Mouse (Mus musculus): ENCODE data around the gene Sugp2. TPM values are rescaled to one million over a fixed set of nuclear protein-coding genes. Genes with fewer than 3 reads are reported as not detected.

The Sugp2 gene
- 139 and 150 TPM in 2 replicates for total RNA-seq (2014; rRNA removed)
- polyA plus RNA-seq (2015; fragmentation: Nextera tagmentation; extraction: Ambion mirVana), result 71.7 and 75.7 TPM in 2 replicates

- peak; percentile 39 for TF ChIP-seq CTCF (IDR thresholded peaks at IDR 0.05)
- Histone ChIP-seq H3K9me3 (ENCODE audit: low read length) (no peaks in the 10 kb centered on the region), H3K4me3 (ENCODE audit: low read depth, low read length) (peak within 1 kb of the TSS; percentile 83), H3K27ac (ENCODE audit: low read depth, low read length) (peak within 1 kb of the TSS; percentile 97), H3K4me1 (ENCODE audit: insufficient read depth, low read length) (peaks cover 5% of the 10 kb centered on the region; the same call in 1 of the 2 replicates), H3K4me2 (ENCODE audit: low read depth, low read length, poor library complexity, severe bottlenecking) (peak within 1 kb of the TSS; percentile 60), H3K9ac (replicated peaks; ENCODE audit: low read length, poor library complexity, severe bottlenecking) (peak within 1 kb of the TSS; percentile 90), H3K27me3 (ENCODE audit: insufficient read depth, low read length) (no peaks in the 10 kb centered on the region), H3K36me3 (ENCODE audit: insufficient read depth, low read length) (peaks cover 40% of the 10 kb centered on the region)
- ATAC-seq (ENCODE audit: low FRiP score) (peak; percentile 95), DNase-seq (ENCODE audit: low spot score) (peak; percentile 98)
- under 1% methylated on average over 67 of the region's 67 CpGs for WGBS
Measured at GRCm38 (mm10) chr8:70234080-70234780, at the start of gene Sugp2, which contains the start of gene Armc6. Gene Sugp2, plus strand, starts transcription at chr8:70234226. Gene Armc6, minus strand, starts transcription at chr8:70234466.

GRCm38 (mm10) chr8:70188707-70189106, 45.3 kb upstream of the Sugp2 start:
- H3K9me3 ChIP-seq (ENCODE audit: low read length), result no peaks in the 10 kb centered on the region
- DNase-seq (ENCODE audit: low spot score) (no peak), ATAC-seq (ENCODE audit: low FRiP score) (no peak)
- no peaks in the 10 kb centered on the region for H3K27me3 ChIP-seq (ENCODE audit: insufficient read depth, low read length)
- peaks cover 58% of the 10 kb centered on the region for H3K36me3 ChIP-seq (ENCODE audit: insufficient read depth, low read length)
- no peak overlapping the region for H3K4me2 ChIP-seq (ENCODE audit: low read depth, low read length, poor library complexity, severe bottlenecking)
- H3K27ac ChIP-seq (ENCODE audit: low read depth, low read length), result no peak overlapping the region
- no peak overlapping the region for H3K9ac ChIP-seq (replicated peaks; ENCODE audit: low read length, poor library complexity, severe bottlenecking)
- no peak overlapping the region for H3K4me3 ChIP-seq (ENCODE audit: low read depth, low read length)
- TF ChIP-seq CTCF (IDR thresholded peaks at IDR 0.05), result no peak
- 73% methylated on average over 7 of the region's 7 CpGs for whole genome bisulfite sequencing
- no peaks in the 10 kb centered on the region for H3K4me1 ChIP-seq (ENCODE audit: insufficient read depth, low read length)

GRCm38 (mm10) chr8:70193238-70193637, 40.8 kb upstream of the Sugp2 start:
- no peaks in the 10 kb centered on the region for H3K9me3 ChIP-seq (ENCODE audit: low read length)
- H3K4me3 ChIP-seq (ENCODE audit: low read depth, low read length), result no peak overlapping the region
- no peak for TF ChIP-seq CTCF (IDR thresholded peaks at IDR 0.05)
- DNase-seq (ENCODE audit: low spot score) (no peak), ATAC-seq (ENCODE audit: low FRiP score) (no peak)
- H3K27me3 ChIP-seq (ENCODE audit: insufficient read depth, low read length), result no peaks in the 10 kb centered on the region
- no peak overlapping the region for H3K9ac ChIP-seq (replicated peaks; ENCODE audit: low read length, poor library complexity, severe bottlenecking)
- WGBS, result 75% methylated on average over 5 of the region's 5 CpGs
- no peak overlapping the region for H3K27ac ChIP-seq (ENCODE audit: low read depth, low read length)
- no peak overlapping the region for H3K4me2 ChIP-seq (ENCODE audit: low read depth, low read length, poor library complexity, severe bottlenecking)
- peaks cover 2% of the 10 kb centered on the region; the same call in 1 of the 2 replicates for H3K4me1 ChIP-seq (ENCODE audit: insufficient read depth, low read length)
- H3K36me3 ChIP-seq (ENCODE audit: insufficient read depth, low read length), result peaks cover 41% of the 10 kb centered on the region

- H3K27ac ChIP-seq (ENCODE audit: low read depth, low read length), result no peak overlapping the region
- H3K9ac ChIP-seq (replicated peaks; ENCODE audit: low read length, poor library complexity, severe bottlenecking), result no peak overlapping the region
- DNase-seq (ENCODE audit: low spot score) (no peak), ATAC-seq (ENCODE audit: low FRiP score) (no peak)
- no peak overlapping the region for H3K4me2 ChIP-seq (ENCODE audit: low read depth, low read length, poor library complexity, severe bottlenecking)
- peaks cover 32% of the 10 kb centered on the region for H3K36me3 ChIP-seq (ENCODE audit: insufficient read depth, low read length)
- WGBS, result 79% methylated on average over 3 of the region's 3 CpGs
- H3K9me3 ChIP-seq (ENCODE audit: low read length), result no peaks in the 10 kb centered on the region
- no peak overlapping the region for H3K4me3 ChIP-seq (ENCODE audit: low read depth, low read length)
- H3K27me3 ChIP-seq (ENCODE audit: insufficient read depth, low read length), result no peaks in the 10 kb centered on the region
- TF ChIP-seq CTCF (IDR thresholded peaks at IDR 0.05), result no peak
- peaks cover 2% of the 10 kb centered on the region; the same call in 1 of the 2 replicates for H3K4me1 ChIP-seq (ENCODE audit: insufficient read depth, low read length)
Measured at GRCm38 (mm10) chr8:70194191-70194590, 39.8 kb upstream of the Sugp2 start.

GRCm38 (mm10) chr8:70195762-70196161, 38.3 kb upstream of the Sugp2 start:
- H3K4me2 ChIP-seq (ENCODE audit: low read depth, low read length, poor library complexity, severe bottlenecking), result no peak overlapping the region
- no peak overlapping the region for H3K9ac ChIP-seq (replicated peaks; ENCODE audit: low read length, poor library complexity, severe bottlenecking)
- peaks cover 2% of the 10 kb centered on the region; the same call in 1 of the 2 replicates for H3K4me1 ChIP-seq (ENCODE audit: insufficient read depth, low read length)
- H3K9me3 ChIP-seq (ENCODE audit: low read length), result no peaks in the 10 kb centered on the region
- no peaks in the 10 kb centered on the region for H3K27me3 ChIP-seq (ENCODE audit: insufficient read depth, low read length)
- 78% methylated on average over 2 of the region's 2 CpGs for WGBS
- no peak for ATAC-seq (ENCODE audit: low FRiP score)
- no peak for DNase-seq (ENCODE audit: low spot score)
- TF ChIP-seq CTCF (IDR thresholded peaks at IDR 0.05), result peak; percentile 34
- H3K4me3 ChIP-seq (ENCODE audit: low read depth, low read length), result no peak overlapping the region
- H3K27ac ChIP-seq (ENCODE audit: low read depth, low read length), result no peak overlapping the region
- peaks cover 18% of the 10 kb centered on the region for H3K36me3 ChIP-seq (ENCODE audit: insufficient read depth, low read length)

GRCm38 (mm10) chr8:70197603-70198002, 36.4 kb upstream of the Sugp2 start:
- H3K4me3 ChIP-seq (ENCODE audit: low read depth, low read length), result no peak overlapping the region
- no peak overlapping the region for H3K27ac ChIP-seq (ENCODE audit: low read depth, low read length)
- DNase-seq (ENCODE audit: low spot score) (peak; percentile 16), ATAC-seq (ENCODE audit: low FRiP score) (no peak)
- peaks cover 2% of the 10 kb centered on the region; the same call in 1 of the 2 replicates for H3K4me1 ChIP-seq (ENCODE audit: insufficient read depth, low read length)
- no peaks in the 10 kb centered on the region for H3K27me3 ChIP-seq (ENCODE audit: insufficient read depth, low read length)
- no peaks in the 10 kb centered on the region for H3K9me3 ChIP-seq (ENCODE audit: low read length)
- 38% methylated on average over 7 of the region's 7 CpGs for WGBS
- no peak overlapping the region for H3K4me2 ChIP-seq (ENCODE audit: low read depth, low read length, poor library complexity, severe bottlenecking)
- peaks cover 7% of the 10 kb centered on the region for H3K36me3 ChIP-seq (ENCODE audit: insufficient read depth, low read length)
- no peak for TF ChIP-seq CTCF (IDR thresholded peaks at IDR 0.05)
- no peak overlapping the region for H3K9ac ChIP-seq (replicated peaks; ENCODE audit: low read length, poor library complexity, severe bottlenecking)
